ENCODE assay signal across 8 mouse cellular contexts in genomic region chr6:38551062-38551988, GRCm38 (mm10). TPM values are rescaled to one million over a fixed set of nuclear protein-coding genes. Genes with fewer than 3 reads are reported as not detected.
A peak's percentile ranks its signal among the peaks of the same experiment; 100 is the strongest.
DNase-seq lines count a peak whose midpoint lies in the region; ATAC-seq lines count a peak whose summit lies in the region.

Gene Luc7l2, plus strand, starts transcription at chr6:38551334.

- peaks cover 16% of the 10 kb centered on the region for H3K4me1 ChIP-seq in heart, embryonic 10.5 days
- peaks cover 27% of the 10 kb centered on the region for H3K4me1 ChIP-seq in kidney, embryonic 15.5 days

- no peaks in the 10 kb centered on the region for H3K9me3 ChIP-seq in heart, embryonic 10.5 days
- H3K9me3 ChIP-seq in kidney, embryonic 15.5 days (replicated peaks), result no peaks in the 10 kb centered on the region

- no peaks in the 10 kb centered on the region for H3K36me3 ChIP-seq in heart, embryonic 10.5 days
- H3K36me3 ChIP-seq in kidney, embryonic 15.5 days, result peaks cover 3% of the 10 kb centered on the region; the same call in 1 of the 2 replicates

- H3K4me3 ChIP-seq in heart, embryonic 10.5 days, result peak within 1 kb of the TSS; percentile 85
- H3K4me3 ChIP-seq in kidney, embryonic 15.5 days (replicated peaks), result peak within 1 kb of the TSS; percentile 79

- DNase-seq in B cell, adult 2 months, result peak; percentile 97
- peak; percentile 100 for DNase-seq in brain, adult 2 months (ENCODE audit: low read depth, low spot score)
- peak; percentile 98 for DNase-seq in heart, embryonic 10.5 days (ENCODE audit: low spot score)
- peak; percentile 99 for DNase-seq in liver
- DNase-seq in spleen, postnatal 4 days (ENCODE audit: low spot score in 2 of 2), result peak; percentile 96

- H3K27me3 ChIP-seq in heart, embryonic 10.5 days (ENCODE audit: insufficient read depth, poor library complexity, severe bottlenecking), result no peaks in the 10 kb centered on the region
- H3K27me3 ChIP-seq in kidney, embryonic 15.5 days, result no peaks in the 10 kb centered on the region

- ATAC-seq in erythroblast, adult 5-6 weeks (replicated peaks; ENCODE audit: low FRiP score, poor library complexity, severe bottlenecking), result peak; percentile 88
- ATAC-seq in kidney, embryonic 15.5 days (replicated peaks; ENCODE audit: low FRiP score), result peak; percentile 89
- peak; percentile 86 for ATAC-seq in monocyte, adult 5-6 weeks (replicated peaks; ENCODE audit: insufficient number of reproducible peaks, low FRiP score, low TSS enrichment, poor library complexity, severe bottlenecking)

- WGBS in heart, embryonic 10.5 days, result under 1% methylated on average over 96 of the region's 98 CpGs
- WGBS in kidney, embryonic 15.5 days, result under 1% methylated on average over 94 of the region's 98 CpGs

- H3K4me2 ChIP-seq in kidney, embryonic 15.5 days, result peak within 1 kb of the TSS; percentile 72

- H3K9ac ChIP-seq in kidney, embryonic 15.5 days, result peak within 1 kb of the TSS; percentile 85

- peak within 1 kb of the TSS; percentile 99 for H3K27ac ChIP-seq in heart, embryonic 10.5 days
- peak within 1 kb of the TSS; percentile 100 for H3K27ac ChIP-seq in kidney, embryonic 15.5 days

RNA-seq across cellular contexts. Expression of gene Luc7l2, which starts in this region (rescaled TPM):
- 117 and 127 TPM in 2 replicates for total RNA-seq in erythroblast, adult 5-6 weeks (2015; ENCODE audit: low replicate concordance)
- total RNA-seq in erythroblast, adult 5-6 weeks (2017; ENCODE audit: low replicate concordance), result 166 and 210 TPM in 2 replicates
- polyA plus RNA-seq in heart, embryonic 10.5 days (2016; fragmentation: Nextera tagmentation; extraction: Ambion mirVana), result 32.8 and 33.5 TPM in 2 replicates
- 41.1 and 41.7 TPM in 2 replicates for polyA plus RNA-seq in kidney, embryonic 15.5 days (2015; fragmentation: Nextera tagmentation; extraction: Ambion mirVana)
- total RNA-seq in monocyte, adult 5-6 weeks (2017), result 295 to 500 TPM (median 307 TPM) in 3 replicates

Comparison
In these comparisons a context has a peak if more than half of its experiments do, and no peak if none do; other contexts are left out.
1. Peak in every context shown above with its lines: DNase-seq, ATAC-seq, H3K4me3 ChIP-seq and H3K27ac ChIP-seq.